Mouse (Mus musculus) effector memory CD4-positive, alpha-beta T cell, adult 7 months (primary cell): ENCODE measurements around the gene Bmf. TPM values are rescaled to one million over a fixed set of nuclear protein-coding genes. Genes with fewer than 3 reads are reported as not detected.

Experiments used
- polyA plus RNA-seq: library from polyadenylated mRNA; unstranded; fragments of 100-300 nt; shearing (Covaris generic); gene quantifications from one replicate; pipeline ENCODE4 v1.2.1, GENCODE M21; 2017

Bmf gene
- 2.8 TPM for polyA plus RNA-seq

DNA sequence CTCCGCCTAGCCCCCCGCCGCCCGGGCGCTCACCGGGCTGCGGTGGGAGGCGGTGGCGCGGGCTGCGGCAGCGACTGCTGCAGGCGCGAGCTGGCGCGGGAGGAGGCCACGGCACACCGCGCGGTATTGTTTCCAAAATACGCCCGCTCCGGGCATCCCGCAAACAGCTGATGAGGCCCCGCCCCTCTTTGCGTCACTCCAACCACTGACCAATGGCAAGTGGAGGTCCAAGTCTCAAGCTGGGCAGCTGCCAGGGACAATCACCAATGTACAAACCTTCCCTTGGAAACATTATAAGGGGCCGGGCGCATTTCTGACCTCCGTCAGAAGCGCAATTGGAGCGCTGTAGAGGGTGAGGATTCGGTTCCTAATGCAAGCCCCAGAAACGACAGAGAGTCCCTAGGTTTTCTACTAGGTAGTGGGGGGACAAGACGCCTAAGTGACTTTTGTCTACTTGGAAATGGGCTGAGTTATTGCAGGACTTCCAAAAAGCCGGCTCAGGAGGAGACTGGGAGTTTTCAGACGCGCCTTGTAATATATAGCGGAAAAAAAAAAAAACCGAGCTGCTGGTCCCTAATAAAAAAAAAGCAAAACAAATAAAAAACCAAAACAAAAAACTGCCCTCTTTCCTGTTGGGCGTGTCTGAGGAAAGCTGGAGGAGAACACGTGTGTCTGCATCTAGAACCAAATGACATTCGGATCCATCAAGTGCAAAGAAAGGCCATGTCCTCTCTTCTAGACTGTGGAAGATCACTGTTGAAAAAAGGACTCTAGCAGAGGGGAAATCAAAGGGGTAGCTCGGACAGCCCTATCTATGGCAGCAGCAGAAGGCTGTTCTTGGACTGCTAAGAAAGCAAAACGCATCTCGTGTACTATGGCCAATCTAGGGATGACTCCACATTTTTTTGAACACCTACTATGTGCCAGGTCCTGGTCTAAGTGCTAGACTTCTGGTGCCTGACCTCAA, at the start of gene Bmf:
Bmf (minus strand) TSS at position 181 of the 967 bp plus-strand sequence.

GRCm38 (mm10) chr2:118597673-118598568, 48.4 kb upstream of the Bmf start, which contains the start of gene Bub1b:
Gene Bub1b, plus strand, starts transcription at chr2:118598211.

DNA sequence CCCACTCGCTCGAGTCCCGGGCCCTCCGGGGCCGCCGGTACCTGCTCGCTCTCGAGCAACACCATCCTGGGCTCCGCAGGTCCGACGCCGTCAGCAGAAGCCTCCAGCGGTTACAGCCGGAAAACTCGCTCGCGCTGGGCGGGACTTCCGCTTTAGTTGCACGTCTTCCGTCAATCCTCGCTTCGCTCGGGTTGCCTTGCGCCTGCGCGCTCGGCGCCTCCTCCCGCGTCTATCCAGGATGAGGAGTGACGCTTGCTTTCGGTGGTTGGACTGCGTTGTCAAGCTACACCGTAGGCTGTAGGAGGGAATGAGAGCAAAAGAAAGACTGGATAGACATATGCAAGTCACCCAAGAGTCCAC, 70.0 kb downstream of the Bmf start, which contains the start of gene Srp14:
Srp14 (minus strand) TSS at position 162 of the 360 bp plus-strand sequence.

Other genes with a start within 250 kb of the Bmf start
- gene Gpr176, start 176.3 kb downstream of the Bmf start, polyA plus RNA-seq = 0.16 TPM
- 11.5 TPM for gene Eif2ak4, start 161.1 kb downstream of the Bmf start, polyA plus RNA-seq
- 208 TPM for gene Srp14, start 70.0 kb downstream of the Bmf start, polyA plus RNA-seq
- gene Bub1b, start 48.5 kb upstream of the Bmf start, polyA plus RNA-seq = 2.7 TPM
- 7.0 TPM for gene Pak6, start 113.6 kb upstream of the Bmf start, polyA plus RNA-seq
- not detected for gene Ankrd63, start 154.3 kb upstream of the Bmf start, polyA plus RNA-seq
- gene Plcb2, start 178.8 kb upstream of the Bmf start, polyA plus RNA-seq = 11.2 TPM
- gene Inafm2, start 196.1 kb upstream of the Bmf start, polyA plus RNA-seq = 16.6 TPM
- gene Ccdc9b, start 213.0 kb upstream of the Bmf start, polyA plus RNA-seq = not detected
- not detected for gene Phgr1, start 223.1 kb upstream of the Bmf start, polyA plus RNA-seq
- gene Disp2, start 230.0 kb upstream of the Bmf start, polyA plus RNA-seq = 0.69 TPM